Comparison of ENCODE assay signal across 28 mouse cellular contexts in the genomic region with DNA sequence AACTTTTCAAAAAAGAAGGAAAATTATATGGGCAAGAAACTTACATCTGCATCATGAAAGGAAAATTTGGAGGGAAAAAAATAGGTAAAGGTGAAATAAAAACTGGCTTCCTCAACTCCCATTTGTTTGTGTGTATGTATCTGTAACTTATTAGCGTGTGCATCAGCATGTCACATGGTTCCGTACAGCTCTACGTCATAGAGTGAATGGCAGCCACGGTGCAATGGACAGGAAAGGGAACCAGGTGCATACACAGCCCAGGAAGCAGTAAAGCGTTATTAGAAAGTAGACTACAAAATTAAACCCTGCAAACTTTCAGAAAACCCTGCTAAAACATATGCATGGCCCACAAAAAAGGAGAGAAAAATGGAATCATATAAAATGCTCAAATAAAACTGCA.
DNase-seq lines count a peak whose midpoint lies in the region; ATAC-seq and TF ChIP-seq lines count a peak whose summit lies in the region.
"Had no signal": no experiment of that assay in that cellular context is flagged by ENCODE, and none has a peak within 500 bp of the region (broad histone marks: within the 10 kb centered on the region; RNA-seq: fewer than 3 reads in every experiment).

No protein-coding gene starts in this region.

- no peaks in the 10 kb centered on the region for H3K79me2 ChIP-seq in CH12.LX (replicated peaks; ENCODE audit: control insufficient read depth, extremely low read depth, insufficient read depth, poor library complexity, severe bottlenecking)

- no peaks in the 10 kb centered on the region for H3K4me1 ChIP-seq in spleen, adult 2 months (ENCODE audit: control insufficient read depth, insufficient read depth, insufficient read length)
- H3K4me1 ChIP-seq in CH12.LX (ENCODE audit: control insufficient read depth in 1 of 2, insufficient read depth in 2 of 2) = no peaks in the 10 kb centered on the region
- H3K4me1 ChIP-seq in midbrain, embryonic 14.5 days (ENCODE audit: control insufficient read depth, insufficient read depth, low read length) = no peaks in the 10 kb centered on the region
- no peaks in the 10 kb centered on the region for H3K4me1 ChIP-seq in heart, embryonic 10.5 days
- H3K4me1 ChIP-seq: embryonic facial prominence, embryonic 13.5 days; forebrain, embryonic 12.5 days; forebrain, embryonic 15.5 days; heart, embryonic 12.5 days; heart, embryonic 15.5 days; hindbrain, embryonic 12.5 days; hindbrain, embryonic 15.5 days had no signal

- H3K36me3 ChIP-seq in spleen, adult 2 months (ENCODE audit: control insufficient read depth, insufficient read depth, low read length) = no peaks in the 10 kb centered on the region
- H3K36me3 ChIP-seq in CH12.LX (replicated peaks in 1 of 2; ENCODE audit: control insufficient read depth in 1 of 2, insufficient read depth in 1 of 2, low read length in 1 of 2) = no peaks in the 10 kb centered on the region
- H3K36me3 ChIP-seq in splenic B cell, adult 2 months (ENCODE audit: control insufficient read depth, insufficient read depth, low read length, poor library complexity, severe bottlenecking) = no peaks in the 10 kb centered on the region
- H3K36me3 ChIP-seq in midbrain, embryonic 14.5 days (ENCODE audit: control insufficient read depth, insufficient read depth, low read length) = no peaks in the 10 kb centered on the region
- H3K36me3 ChIP-seq in heart, embryonic 10.5 days = no peaks in the 10 kb centered on the region
- H3K36me3 ChIP-seq: embryonic facial prominence, embryonic 10.5 days; embryonic facial prominence, embryonic 13.5 days; forebrain, embryonic 12.5 days; forebrain, embryonic 15.5 days; G1E; heart, embryonic 12.5 days; heart, embryonic 15.5 days; hindbrain, embryonic 12.5 days; hindbrain, embryonic 15.5 days had no signal

- peak; percentile 14 to 59 for DNase-seq in spleen, adult 2 months (ENCODE audit: low read depth in 1 of 2, low spot score in 2 of 2)
- DNase-seq in spleen, postnatal 4 days (ENCODE audit: low spot score in 2 of 2) = no peak
- DNase-seq in A20 (ENCODE audit: low read depth, low spot score) = peak; percentile 35
- peak; percentile 2 for DNase-seq in CH12.LX (ENCODE audit: extremely low read depth)
- peak; percentile 83 for DNase-seq in splenic B cell, adult 2 months (ENCODE audit: low read depth, low spot score)
- DNase-seq in midbrain, embryonic 14.5 days = no peak
- no peak for DNase-seq in heart, embryonic 10.5 days (ENCODE audit: low spot score)
- DNase-seq: adrenal gland, postnatal 14 days; cerebellum, adult 11 months; cerebellum, adult 2 months; cerebellum, adult 9-11 months; cerebellum, postnatal 36 days; embryo, embryonic 11 days; gastrocnemius, postnatal 10 days; gastrocnemius, postnatal 36 days; heart, postnatal 14 days; heart, postnatal 4 days had no signal

- TF ChIP-seq RAD21 in CH12.LX (IDR thresholded peaks at IDR 0.05; ENCODE audit: low read depth, low read length) = no peak

- H3K4me3 ChIP-seq in spleen, adult 2 months (ENCODE audit: extremely low read depth, insufficient read depth, insufficient read length) = no peak overlapping the region
- no peak overlapping the region for H3K4me3 ChIP-seq in CH12.LX (replicated peaks in 1 of 3; ENCODE audit: low read depth in 2 of 3, low read length in 2 of 3, poor library complexity in 1 of 3)
- H3K4me3 ChIP-seq in midbrain, embryonic 14.5 days (replicated peaks; ENCODE audit: low read depth, low read length) = no peak overlapping the region
- no peak overlapping the region for H3K4me3 ChIP-seq in heart, embryonic 10.5 days
- H3K4me3 ChIP-seq: embryonic facial prominence, embryonic 10.5 days; embryonic facial prominence, embryonic 13.5 days; erythroblast, embryonic 14.5 days; forebrain, embryonic 12.5 days; forebrain, embryonic 15.5 days; heart, embryonic 12.5 days; heart, embryonic 15.5 days; hindbrain, embryonic 12.5 days; hindbrain, embryonic 15.5 days had no signal

- no peaks in the 10 kb centered on the region for H3K27me3 ChIP-seq in spleen, adult 2 months (ENCODE audit: control insufficient read depth, insufficient read depth, low read length)
- no peaks in the 10 kb centered on the region for H3K27me3 ChIP-seq in CH12.LX (replicated peaks)
- no peaks in the 10 kb centered on the region for H3K27me3 ChIP-seq in splenic B cell, adult 2 months (ENCODE audit: control insufficient read depth, insufficient read depth, low read length, poor library complexity, severe bottlenecking)
- H3K27me3 ChIP-seq in midbrain, embryonic 14.5 days (ENCODE audit: control insufficient read depth, insufficient read depth, low read length) = no peaks in the 10 kb centered on the region
- no peaks in the 10 kb centered on the region for H3K27me3 ChIP-seq in heart, embryonic 10.5 days (ENCODE audit: insufficient read depth, poor library complexity, severe bottlenecking)
- H3K27me3 ChIP-seq: embryonic facial prominence, embryonic 13.5 days; forebrain, embryonic 12.5 days; forebrain, embryonic 15.5 days; heart, embryonic 12.5 days; heart, embryonic 15.5 days; hindbrain, embryonic 12.5 days; hindbrain, embryonic 15.5 days; Patski had no signal

- TF ChIP-seq CTCF in spleen, adult 2 months (IDR thresholded peaks at IDR 0.05; ENCODE audit: extremely low read depth, insufficient read depth, insufficient read length, insufficient replicate concordance) = no peak
- no peak for TF ChIP-seq CTCF in CH12.LX (conservative IDR thresholded peaks at IDR 0.05 in 1 of 2, IDR thresholded peaks at IDR 0.05 in 1 of 2; ENCODE audit: low read depth in 2 of 2, low read length in 2 of 2)

- no peak overlapping the region for H3K27ac ChIP-seq in spleen, adult 2 months (ENCODE audit: insufficient read depth, low read length)
- no peak overlapping the region for H3K27ac ChIP-seq in CH12.LX (ENCODE audit: insufficient read depth, low read depth)
- H3K27ac ChIP-seq in midbrain, embryonic 14.5 days (replicated peaks; ENCODE audit: low read depth, low read length) = no peak overlapping the region
- no peak overlapping the region for H3K27ac ChIP-seq in heart, embryonic 10.5 days
- H3K27ac ChIP-seq: embryonic facial prominence, embryonic 10.5 days; embryonic facial prominence, embryonic 13.5 days; forebrain, embryonic 12.5 days; forebrain, embryonic 15.5 days; heart, embryonic 15.5 days; hindbrain, embryonic 12.5 days; hindbrain, embryonic 15.5 days had no signal

- no peak overlapping the region; the same call in 1 of the 2 replicates for H3K4me2 ChIP-seq in CH12.LX (ENCODE audit: insufficient read depth, low read depth, poor library complexity, severe bottlenecking)
- H3K4me2 ChIP-seq in midbrain, embryonic 14.5 days (ENCODE audit: low read length) = no peak overlapping the region
- H3K4me2 ChIP-seq: embryonic facial prominence, embryonic 13.5 days; forebrain, embryonic 12.5 days; forebrain, embryonic 15.5 days; heart, embryonic 12.5 days; heart, embryonic 15.5 days; hindbrain, embryonic 12.5 days; hindbrain, embryonic 15.5 days had no signal

- no peak overlapping the region for H3K9ac ChIP-seq in CH12.LX (ENCODE audit: insufficient read depth, low read depth)
- no peak overlapping the region for H3K9ac ChIP-seq in midbrain, embryonic 14.5 days (replicated peaks; ENCODE audit: low read length)
- H3K9ac ChIP-seq: embryonic facial prominence, embryonic 13.5 days; forebrain, embryonic 12.5 days; forebrain, embryonic 15.5 days; heart, embryonic 12.5 days; heart, embryonic 15.5 days; hindbrain, embryonic 12.5 days; hindbrain, embryonic 15.5 days had no signal

- dilution Hi-C loops in CH12.LX (cut with MboI; ENCODE audit: extremely low pct_ligation_motif_present, extremely low pct_unique_long_range_greater_than_20kb, low sequenced_read_pairs) = no loop called here

- in situ Hi-C loops in CH12.LX (cut with MboI; ENCODE audit: low pct_ligation_motif_present, low pct_unique_long_range_greater_than_20kb, low sequenced_read_pairs) = no loop called here

- no peak for TF ChIP-seq EP300 in CH12.LX (IDR thresholded peaks at IDR 0.05; ENCODE audit: low read length)

- H3K9me3 ChIP-seq in CH12.LX (replicated peaks; ENCODE audit: low read length) = no peaks in the 10 kb centered on the region
- no peaks in the 10 kb centered on the region for H3K9me3 ChIP-seq in midbrain, embryonic 14.5 days (ENCODE audit: control insufficient read depth, low read length)
- no peaks in the 10 kb centered on the region for H3K9me3 ChIP-seq in heart, embryonic 10.5 days
- H3K9me3 ChIP-seq: embryonic facial prominence, embryonic 10.5 days; embryonic facial prominence, embryonic 13.5 days; forebrain, embryonic 12.5 days; heart, embryonic 12.5 days; heart, embryonic 15.5 days; hindbrain, embryonic 12.5 days; hindbrain, embryonic 15.5 days had no signal

- no peak for ATAC-seq in midbrain, embryonic 14.5 days (ENCODE audit: low FRiP score, low TSS enrichment)
- ATAC-seq: forebrain, embryonic 15.5 days; Patski had no signal

- TF ChIP-seq POLR2A in spleen, adult 2 months (IDR thresholded peaks at IDR 0.05; ENCODE audit: low read depth, low read length) = no peak
- TF ChIP-seq POLR2A in CH12.LX (IDR thresholded peaks at IDR 0.05; ENCODE audit: low read depth, low read length) = no peak

- 14% methylated on average over 5 of the region's 5 CpGs for WGBS in spleen, adult 2 months
- 94% methylated on average over 5 of the region's 5 CpGs for WGBS in midbrain, embryonic 14.5 days
- 83% methylated on average over 5 of the region's 5 CpGs for WGBS in heart, embryonic 10.5 days

TF ChIP-seq in CH12.LX, 34 proteins besides CTCF, POLR2A, EP300 and RAD21:
- TF ChIP-seq MAFK (IDR thresholded peaks at IDR 0.05; ENCODE audit: insufficient replicate concordance, low read length) (no peak), NRF1 (IDR thresholded peaks at IDR 0.05; ENCODE audit: low read depth, low read length) (no peak), ETS1 (conservative IDR thresholded peaks at IDR 0.05; ENCODE audit: low read depth, low read length) (no peak), CHD2 (IDR thresholded peaks at IDR 0.05; ENCODE audit: low read length) (no peak), MXI1 (IDR thresholded peaks at IDR 0.05; ENCODE audit: low read depth, low read length) (no peak), GABPA (IDR thresholded peaks at IDR 0.05; ENCODE audit: insufficient replicate concordance, low read depth, low read length) (no peak), TBP (conservative IDR thresholded peaks at IDR 0.05; ENCODE audit: low read depth, low read length) (no peak)

Comparison
In these comparisons a context has a peak if more than half of its experiments do, and no peak if none do; other contexts are left out.
1. DNase-seq: peak in spleen, adult 2 months (2 of 2), A20 (single experiment), CH12.LX (single experiment) and splenic B cell, adult 2 months (single experiment); none in spleen, postnatal 4 days (0 of 2), midbrain, embryonic 14.5 days (single experiment) and heart, embryonic 10.5 days (single experiment).